Mouse (Mus musculus): ENCODE measurements around the gene Nudt17. TPM values are rescaled to one million over a fixed set of nuclear protein-coding genes. Genes with fewer than 3 reads are reported as not detected.

Gene Nudt17
- polyA plus RNA-seq, 1 experiment: 8.2 TPM

GRCm38 (mm10) chr3:96683496-96683895 lies 24.9 kb downstream of the Nudt17 start:
- DNase-seq (ENCODE audit: low read depth): no peak
- no peak for TF ChIP-seq POLR2A (IDR thresholded peaks at IDR 0.05; ENCODE audit: borderline replicate concordance, extremely low read depth, insufficient read depth, insufficient read length, poor library complexity, severe bottlenecking)
- TF ChIP-seq CTCF (IDR thresholded peaks at IDR 0.05; ENCODE audit: borderline replicate concordance, extremely low read depth, insufficient read depth, insufficient read length): no peak

GRCm38 (mm10) chr3:96680269-96680956 lies 27.9 kb downstream of the Nudt17 start:
- DNase-seq (ENCODE audit: low read depth): peak; percentile 60
- TF ChIP-seq POLR2A (IDR thresholded peaks at IDR 0.05; ENCODE audit: borderline replicate concordance, extremely low read depth, insufficient read depth, insufficient read length, poor library complexity, severe bottlenecking) (no peak), CTCF (IDR thresholded peaks at IDR 0.05; ENCODE audit: borderline replicate concordance, extremely low read depth, insufficient read depth, insufficient read length) (no peak)

GRCm38 (mm10) chr3:96679159-96679674 lies 29.1 kb downstream of the Nudt17 start:
- TF ChIP-seq POLR2A (IDR thresholded peaks at IDR 0.05; ENCODE audit: borderline replicate concordance, extremely low read depth, insufficient read depth, insufficient read length, poor library complexity, severe bottlenecking) (no peak), CTCF (IDR thresholded peaks at IDR 0.05; ENCODE audit: borderline replicate concordance, extremely low read depth, insufficient read depth, insufficient read length) (no peak)
- no peak for DNase-seq (ENCODE audit: low read depth)

DNA sequence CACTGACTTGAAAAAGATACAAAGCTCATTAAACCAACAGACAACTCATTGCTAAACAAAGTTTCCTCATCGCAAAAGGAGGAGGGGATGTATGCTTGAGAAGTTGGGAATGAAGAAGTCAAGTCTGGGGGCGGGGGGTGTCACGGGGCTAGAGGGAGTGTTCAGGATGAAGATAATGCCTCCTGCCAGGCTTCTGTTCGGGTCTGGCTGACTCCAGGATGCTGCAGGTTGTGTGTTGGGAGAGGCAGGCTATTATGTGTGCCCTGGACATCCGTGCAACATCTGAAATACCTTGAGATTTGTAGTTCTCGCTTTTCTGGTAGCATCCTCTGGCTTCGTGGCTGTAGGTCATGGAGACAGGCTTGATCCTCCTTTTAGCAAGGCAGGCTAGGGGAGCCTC lies 29.9 kb downstream of the Nudt17 start:
- TF ChIP-seq POLR2A (IDR thresholded peaks at IDR 0.05; ENCODE audit: borderline replicate concordance, extremely low read depth, insufficient read depth, insufficient read length, poor library complexity, severe bottlenecking) (no peak), CTCF (IDR thresholded peaks at IDR 0.05; ENCODE audit: borderline replicate concordance, extremely low read depth, insufficient read depth, insufficient read length) (no peak)

DNA sequence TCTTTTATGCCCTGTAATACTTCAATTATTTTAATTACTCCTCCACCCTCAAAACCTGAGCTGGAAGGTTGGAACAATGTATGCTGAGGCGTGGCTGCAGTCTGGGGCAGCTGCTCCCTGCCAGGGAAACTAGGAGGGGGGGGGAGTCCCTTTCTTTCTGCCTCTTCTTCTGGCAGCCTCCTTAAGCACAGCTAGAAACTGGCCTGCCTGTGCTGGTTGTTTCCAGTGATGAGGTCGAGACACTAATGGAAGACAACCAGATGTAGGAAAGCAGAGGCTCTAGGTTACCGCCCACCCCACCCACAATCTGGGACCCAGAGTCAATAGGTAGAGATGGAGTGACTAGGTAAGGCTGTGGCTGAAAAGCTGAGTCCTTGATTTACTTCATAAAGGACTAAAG lies 32.7 kb downstream of the Nudt17 start:
- TF ChIP-seq CTCF (IDR thresholded peaks at IDR 0.05; ENCODE audit: borderline replicate concordance, extremely low read depth, insufficient read depth, insufficient read length) (no peak), POLR2A (IDR thresholded peaks at IDR 0.05; ENCODE audit: borderline replicate concordance, extremely low read depth, insufficient read depth, insufficient read length, poor library complexity, severe bottlenecking) (no peak)
- peak; percentile 25 for DNase-seq (ENCODE audit: low read depth)

More for the DNA sequence above, 29.9 kb downstream of the Nudt17 start:
- no peak for DNase-seq (ENCODE audit: low read depth)

GRCm38 (mm10) chr3:96675171-96675570 lies 33.2 kb downstream of the Nudt17 start:
- DNase-seq (ENCODE audit: low read depth): no peak
- no peak for TF ChIP-seq CTCF (IDR thresholded peaks at IDR 0.05; ENCODE audit: borderline replicate concordance, extremely low read depth, insufficient read depth, insufficient read length)
- TF ChIP-seq POLR2A (IDR thresholded peaks at IDR 0.05; ENCODE audit: borderline replicate concordance, extremely low read depth, insufficient read depth, insufficient read length, poor library complexity, severe bottlenecking): no peak

DNA sequence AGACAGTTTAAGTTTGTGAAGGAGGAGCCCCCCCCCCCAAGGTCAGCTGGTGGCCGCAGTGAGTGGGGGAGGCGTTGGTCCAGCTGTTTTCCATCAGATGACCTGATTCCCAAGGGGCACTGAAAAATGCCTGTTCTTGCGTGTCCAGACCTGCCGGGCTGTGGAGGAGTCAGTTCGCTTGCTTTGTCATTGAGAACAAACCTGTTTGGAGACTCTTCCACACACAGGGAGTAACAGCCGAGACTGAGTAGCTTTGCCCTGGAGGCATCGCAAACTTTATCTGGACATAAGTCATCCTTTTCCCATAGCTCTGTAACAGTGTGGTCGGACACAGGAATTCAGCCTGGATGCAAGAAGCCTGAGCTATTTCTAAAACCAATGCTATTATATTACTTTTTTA lies 33.9 kb downstream of the Nudt17 start:
- TF ChIP-seq POLR2A (IDR thresholded peaks at IDR 0.05; ENCODE audit: borderline replicate concordance, extremely low read depth, insufficient read depth, insufficient read length, poor library complexity, severe bottlenecking) (no peak), CTCF (IDR thresholded peaks at IDR 0.05; ENCODE audit: borderline replicate concordance, extremely low read depth, insufficient read depth, insufficient read length) (no peak)
- DNase-seq (ENCODE audit: low read depth): no peak

GRCm38 (mm10) chr3:96673514-96673913 lies 34.8 kb downstream of the Nudt17 start:
- TF ChIP-seq POLR2A (IDR thresholded peaks at IDR 0.05; ENCODE audit: borderline replicate concordance, extremely low read depth, insufficient read depth, insufficient read length, poor library complexity, severe bottlenecking) (no peak), CTCF (IDR thresholded peaks at IDR 0.05; ENCODE audit: borderline replicate concordance, extremely low read depth, insufficient read depth, insufficient read length) (no peak)
- DNase-seq (ENCODE audit: low read depth): no peak

GRCm38 (mm10) chr3:96671519-96671918 lies 36.8 kb downstream of the Nudt17 start:
- no peak for TF ChIP-seq CTCF (IDR thresholded peaks at IDR 0.05; ENCODE audit: borderline replicate concordance, extremely low read depth, insufficient read depth, insufficient read length)
- TF ChIP-seq POLR2A (IDR thresholded peaks at IDR 0.05; ENCODE audit: borderline replicate concordance, extremely low read depth, insufficient read depth, insufficient read length, poor library complexity, severe bottlenecking): no peak
- no peak for DNase-seq (ENCODE audit: low read depth)

DNA sequence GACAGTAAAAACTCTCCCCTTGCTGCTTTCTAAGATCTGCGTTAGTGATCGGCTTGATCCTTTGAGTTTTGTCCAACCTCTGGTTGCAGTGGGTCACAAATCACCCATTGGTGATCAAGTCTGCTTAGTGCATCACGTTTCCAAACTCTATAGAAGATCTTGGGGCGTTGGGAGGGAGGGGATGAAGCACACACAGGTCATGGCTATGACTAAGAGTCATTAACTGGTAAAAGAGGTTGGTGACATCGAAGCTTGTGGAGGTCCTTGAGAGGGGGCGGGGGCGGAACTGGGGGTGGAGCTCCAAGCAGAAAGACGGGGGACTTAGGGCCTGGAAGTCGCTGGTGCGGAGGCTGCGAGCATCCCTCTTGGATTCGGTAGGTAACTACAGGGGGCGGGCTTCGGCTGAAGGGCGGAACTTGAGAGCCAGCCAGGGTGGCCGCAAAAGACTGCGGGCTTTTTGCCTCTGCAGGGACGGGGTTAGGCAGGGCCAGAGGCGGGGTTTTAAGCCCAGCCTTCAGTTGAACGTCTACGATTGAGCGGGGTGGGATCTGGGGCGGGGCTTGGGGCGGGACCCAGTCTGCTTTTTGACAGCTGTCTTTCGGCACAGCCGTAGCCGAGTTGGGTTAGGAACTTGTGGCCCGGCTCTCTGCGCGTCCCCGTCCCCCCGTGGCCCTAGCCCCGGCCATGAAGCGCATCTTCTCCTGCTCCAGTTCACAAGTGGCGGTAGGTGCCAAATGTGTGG lies 38.5 kb downstream of the Nudt17 start, which contains the start of gene Ankrd35:
TSS of gene Ankrd35 (plus strand) at position 405 of the 742 bp plus-strand sequence.
- TF ChIP-seq CTCF (IDR thresholded peaks at IDR 0.05; ENCODE audit: borderline replicate concordance, extremely low read depth, insufficient read depth, insufficient read length) (peak; percentile 25; the same call in 1 of the 2 replicates), POLR2A (IDR thresholded peaks at IDR 0.05; ENCODE audit: borderline replicate concordance, extremely low read depth, insufficient read depth, insufficient read length, poor library complexity, severe bottlenecking) (no peak)
- peak; percentile 88 for DNase-seq (ENCODE audit: low read depth)

DNA sequence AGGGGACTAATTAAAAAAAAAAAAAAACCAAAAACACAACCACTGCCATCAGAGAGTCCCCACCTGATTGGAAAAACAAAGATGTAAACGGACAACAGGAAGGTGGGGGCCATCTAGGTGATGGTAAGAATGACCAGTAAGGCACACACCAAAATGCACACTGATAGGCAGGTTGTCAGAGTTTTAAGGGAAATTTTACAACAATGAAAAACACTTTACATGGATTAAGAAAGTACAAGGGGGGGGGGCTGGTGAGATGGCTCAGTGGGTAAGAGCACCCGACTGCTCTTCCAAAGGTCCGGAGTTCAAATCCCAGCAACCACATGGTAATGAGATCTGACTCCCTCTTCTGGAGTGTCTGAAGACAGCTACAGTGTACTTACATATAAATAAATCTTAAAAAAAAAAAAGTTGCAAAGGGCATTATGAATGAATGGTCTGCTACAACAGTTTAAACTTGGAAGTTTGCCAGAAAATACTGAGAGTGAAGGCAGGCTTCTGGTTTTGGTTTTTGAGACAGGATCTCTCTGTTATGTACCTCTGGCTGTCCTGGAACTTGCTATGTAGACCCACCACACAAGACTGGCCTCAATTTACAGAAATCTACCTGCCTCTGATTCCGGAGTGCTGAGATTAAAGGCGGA lies 39.8 kb downstream of the Nudt17 start:
- no peak for TF ChIP-seq POLR2A (IDR thresholded peaks at IDR 0.05; ENCODE audit: borderline replicate concordance, extremely low read depth, insufficient read depth, insufficient read length, poor library complexity, severe bottlenecking)
- no peak for TF ChIP-seq CTCF (IDR thresholded peaks at IDR 0.05; ENCODE audit: borderline replicate concordance, extremely low read depth, insufficient read depth, insufficient read length)
- no peak for DNase-seq (ENCODE audit: low read depth)

All from brain, embryonic 14.5 days (tissue).